15 mouse cellular contexts compared by ENCODE assay signal in the genomic region with DNA sequence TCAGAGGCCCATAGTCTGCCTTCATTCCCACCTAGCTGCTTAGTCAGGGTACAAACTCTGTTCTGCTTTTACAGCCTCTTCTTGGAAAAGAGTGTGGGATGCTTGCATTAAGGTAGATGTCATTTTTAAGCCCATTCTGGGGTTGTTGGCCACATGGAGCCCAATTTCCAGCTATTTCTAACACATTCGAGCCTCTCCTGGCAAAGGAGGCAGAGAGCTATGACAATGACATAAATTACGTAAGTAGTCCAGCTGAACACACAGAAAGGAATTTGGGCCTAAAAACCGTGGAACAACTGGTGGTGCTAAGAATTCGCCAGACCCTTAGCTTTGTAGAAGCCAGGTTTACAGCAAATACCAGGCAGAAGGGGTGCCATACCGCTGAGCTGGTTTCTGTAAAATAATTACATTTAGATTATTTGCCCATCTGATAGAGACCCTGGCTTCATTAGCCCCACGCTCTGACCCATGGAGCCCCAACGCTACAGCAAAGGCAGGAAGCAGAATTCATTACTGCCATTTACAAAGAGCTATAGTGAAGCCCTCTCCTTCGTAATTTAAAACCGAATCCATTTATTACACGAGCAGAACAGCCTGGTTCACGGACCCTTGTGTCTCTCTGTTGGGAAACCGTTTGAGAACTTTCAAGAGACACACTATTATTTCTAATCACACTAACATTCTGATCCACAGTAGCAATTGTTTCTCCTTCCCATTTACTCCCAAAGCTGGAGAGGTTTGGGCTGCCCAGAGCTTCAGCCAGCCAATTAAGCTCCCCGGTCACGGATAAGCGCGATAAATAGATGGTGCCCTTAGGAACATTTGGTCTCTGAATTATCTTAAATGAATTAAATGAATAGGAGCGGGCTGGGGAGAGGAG. TPM values are rescaled to one million over a fixed set of nuclear protein-coding genes. Genes with fewer than 3 reads are reported as not detected.
DNase-seq lines count a peak whose midpoint lies in the region; ATAC-seq and TF ChIP-seq lines count a peak whose summit lies in the region.
"Had no signal": no experiment of that assay in that cellular context is flagged by ENCODE, and none has a peak within 500 bp of the region (broad histone marks: within the 10 kb centered on the region; RNA-seq: fewer than 3 reads in every experiment).

No protein-coding gene starts in this region.

- no peak overlapping the region for H3K9ac ChIP-seq in forebrain, postnatal 0 days
- no peak overlapping the region for H3K9ac ChIP-seq in midbrain, embryonic 11.5 days (ENCODE audit: low read length)
- no peak overlapping the region for H3K9ac ChIP-seq in heart, embryonic 12.5 days
- H3K9ac ChIP-seq: lung, embryonic 15.5 days had no signal

- H3K4me3 ChIP-seq in forebrain, postnatal 0 days (ENCODE audit: low read depth, low read length) = no peak overlapping the region
- H3K4me3 ChIP-seq in midbrain, embryonic 11.5 days (ENCODE audit: low read depth, low read length) = no peak overlapping the region
- no peak overlapping the region for H3K4me3 ChIP-seq in heart, embryonic 12.5 days
- H3K4me3 ChIP-seq: lung, embryonic 15.5 days had no signal

- peaks cover 12% of the 10 kb centered on the region for H3K4me1 ChIP-seq in forebrain, postnatal 0 days (ENCODE audit: insufficient read depth)
- peaks cover 8% of the 10 kb centered on the region for H3K4me1 ChIP-seq in midbrain, embryonic 11.5 days (ENCODE audit: control insufficient read depth, insufficient read depth, low read length)
- H3K4me1 ChIP-seq in heart, embryonic 12.5 days (replicated peaks) = no peaks in the 10 kb centered on the region

- H3K27me3 ChIP-seq in forebrain, postnatal 0 days (ENCODE audit: insufficient read depth, low read length) = no peaks in the 10 kb centered on the region
- no peaks in the 10 kb centered on the region for H3K27me3 ChIP-seq in midbrain, embryonic 11.5 days (ENCODE audit: control insufficient read depth, insufficient read depth, low read length)
- no peaks in the 10 kb centered on the region for H3K27me3 ChIP-seq in heart, embryonic 12.5 days (replicated peaks)
- H3K27me3 ChIP-seq: lung, embryonic 15.5 days had no signal

- H3K36me3 ChIP-seq in forebrain, postnatal 0 days (ENCODE audit: insufficient read depth) = no peaks in the 10 kb centered on the region
- no peaks in the 10 kb centered on the region for H3K36me3 ChIP-seq in midbrain, embryonic 11.5 days (ENCODE audit: control insufficient read depth, insufficient read depth, low read length)
- no peaks in the 10 kb centered on the region for H3K36me3 ChIP-seq in heart, embryonic 12.5 days
- H3K36me3 ChIP-seq: lung, embryonic 15.5 days had no signal

- no peak for TF ChIP-seq CTCF in forebrain, postnatal 0 days (IDR thresholded peaks at IDR 0.05; ENCODE audit: low read depth)

- ATAC-seq in forebrain, postnatal 0 days = peak; percentile 50
- ATAC-seq in midbrain, embryonic 11.5 days (ENCODE audit: low FRiP score) = peak; percentile 38
- no peak for ATAC-seq in heart, embryonic 12.5 days (ENCODE audit: insufficient number of reproducible peaks, low FRiP score)

- DNase-seq in embryo, embryonic 10.5 days (ENCODE audit: low spot score) = peak; percentile 47
- DNase-seq in embryo, embryonic 10 days (ENCODE audit: low spot score) = no peak
- DNase-seq in Muller cell, postnatal 12 days (ENCODE audit: inconsistent ontology term) = peak; percentile 38
- DNase-seq in forebrain, postnatal 0 days = no peak
- DNase-seq in midbrain, embryonic 11.5 days (ENCODE audit: low spot score, missing footprints) = peak; percentile 88
- DNase-seq in layer of hippocampus, adult 9-10 months (ENCODE audit: low spot score) = no peak
- no peak for DNase-seq in cerebellum, adult 11 months
- DNase-seq: adrenal gland, adult 8-10 months; heart, postnatal 10 days had no signal

- H3K4me2 ChIP-seq in forebrain, postnatal 0 days (ENCODE audit: low read depth) = no peak overlapping the region
- H3K4me2 ChIP-seq in midbrain, embryonic 11.5 days = no peak overlapping the region
- no peak overlapping the region for H3K4me2 ChIP-seq in heart, embryonic 12.5 days
- H3K4me2 ChIP-seq: lung, embryonic 15.5 days had no signal

- 15% methylated on average over 17 of the region's 17 CpGs for WGBS in forebrain, postnatal 0 days
- 65% methylated on average over 17 of the region's 17 CpGs for whole genome bisulfite sequencing in midbrain, embryonic 11.5 days
- 78% methylated on average over 17 of the region's 17 CpGs for WGBS in heart, embryonic 12.5 days

- peak overlapping the region; percentile 50 for H3K27ac ChIP-seq in forebrain, postnatal 0 days (ENCODE audit: low read depth, low read length)
- peak overlapping the region; percentile 53 for H3K27ac ChIP-seq in midbrain, embryonic 11.5 days (ENCODE audit: low read depth, low read length)
- H3K27ac ChIP-seq in heart, embryonic 12.5 days (ENCODE audit: poor library complexity, severe bottlenecking) = no peak overlapping the region
- H3K27ac ChIP-seq: lung, embryonic 15.5 days had no signal

- H3K9me3 ChIP-seq in forebrain, postnatal 0 days (ENCODE audit: low read length) = no peaks in the 10 kb centered on the region
- no peaks in the 10 kb centered on the region for H3K9me3 ChIP-seq in midbrain, embryonic 11.5 days (ENCODE audit: control insufficient read depth, low read length)
- 0 out of 2 replicates have a peak, but pooled peaks cover 2% of the 10 kb centered on the region for H3K9me3 ChIP-seq in heart, embryonic 12.5 days (replicated peaks)
- H3K9me3 ChIP-seq: lung, embryonic 15.5 days had no signal

RNA-seq across cellular contexts. Expression of gene Cpa4, which starts 12.0 kb away (rescaled TPM):
- 0.23 and 0.38 TPM in 2 replicates for total RNA-seq in forebrain, postnatal 0 days (2014; rRNA removed)
- polyA plus RNA-seq in forebrain, postnatal 0 days (2015; fragmentation: Nextera tagmentation; extraction: Ambion mirVana) = 0.58 and 0.88 TPM in 2 replicates
- 2.1 and 2.2 TPM in 2 replicates for polyA plus RNA-seq in midbrain, embryonic 11.5 days (2014; fragmentation: Nextera tagmentation; extraction: Ambion mirVana)
- polyA plus RNA-seq in heart, embryonic 12.5 days (2016; fragmentation: Nextera tagmentation; extraction: Ambion mirVana) = 2.9 and 3.1 TPM in 2 replicates
- total RNA-seq: layer of hippocampus, postnatal 14 days; neutrophil, adult 5-6 weeks had no signal
- polyA plus RNA-seq: spleen, adult 2 months; urinary bladder, adult 2 months had no signal

RNA-seq across cellular contexts. Expression of gene Cpa5, which starts 30.6 kb away (rescaled TPM):
- total RNA-seq in forebrain, postnatal 0 days (2014; rRNA removed) = not detected in 2 replicates
- 0.11 TPM in 1 of 2 replicates, not detected in the other for polyA plus RNA-seq in forebrain, postnatal 0 days (2015; fragmentation: Nextera tagmentation; extraction: Ambion mirVana)
- polyA plus RNA-seq in midbrain, embryonic 11.5 days (2014; fragmentation: Nextera tagmentation; extraction: Ambion mirVana) = 0.25 and 0.46 TPM in 2 replicates
- polyA plus RNA-seq in heart, embryonic 12.5 days (2016; fragmentation: Nextera tagmentation; extraction: Ambion mirVana) = 1.1 and 1.9 TPM in 2 replicates
- total RNA-seq: adrenal gland, adult 8-10 months; heart, postnatal 10 days; layer of hippocampus, postnatal 14 days; neutrophil, adult 5-6 weeks had no signal
- polyA plus RNA-seq: lung, embryonic 15.5 days; spleen, adult 2 months had no signal

RNA-seq across cellular contexts. Expression of gene Cpa2, which starts 38.8 kb away (rescaled TPM):
- 6.8 and 10.0 TPM in 2 replicates for total RNA-seq in forebrain, postnatal 0 days (2014; rRNA removed)
- 16.6 and 17.1 TPM in 2 replicates for polyA plus RNA-seq in forebrain, postnatal 0 days (2015; fragmentation: Nextera tagmentation; extraction: Ambion mirVana)
- polyA plus RNA-seq in midbrain, embryonic 11.5 days (2014; fragmentation: Nextera tagmentation; extraction: Ambion mirVana) = 13.0 and 15.5 TPM in 2 replicates
- 5.3 and 6.3 TPM in 2 replicates for polyA plus RNA-seq in heart, embryonic 12.5 days (2016; fragmentation: Nextera tagmentation; extraction: Ambion mirVana)
- total RNA-seq: neutrophil, adult 5-6 weeks had no signal

RNA-seq across cellular contexts. Expression of gene Cpa1, which starts 58.8 kb away (rescaled TPM):
- total RNA-seq in forebrain, postnatal 0 days (2014; rRNA removed) = 1.1 TPM in 1 of 2 replicates, not detected in the other
- polyA plus RNA-seq in forebrain, postnatal 0 days (2015; fragmentation: Nextera tagmentation; extraction: Ambion mirVana) = 0.29 and 0.69 TPM in 2 replicates
- 0.08 TPM in 1 of 2 replicates, not detected in the other for polyA plus RNA-seq in midbrain, embryonic 11.5 days (2014; fragmentation: Nextera tagmentation; extraction: Ambion mirVana)
- polyA plus RNA-seq in heart, embryonic 12.5 days (2016; fragmentation: Nextera tagmentation; extraction: Ambion mirVana) = 1.8 and 2.0 TPM in 2 replicates
- total RNA-seq: adrenal gland, adult 8-10 months; layer of hippocampus, postnatal 14 days; neutrophil, adult 5-6 weeks had no signal

Comparison
In these comparisons a context has a peak if more than half of its experiments do, and no peak if none do; other contexts are left out.
1. DNase-seq: peak in embryo, embryonic 10.5 days (single experiment), Muller cell, postnatal 12 days (single experiment) and midbrain, embryonic 11.5 days (single experiment); none in embryo, embryonic 10 days (single experiment), forebrain, postnatal 0 days (single experiment), layer of hippocampus, adult 9-10 months (single experiment) and cerebellum, adult 11 months (single experiment).